Mouse (Mus musculus): ENCODE results near the gene Arid5b.
A peak's percentile ranks its signal among the peaks of the same experiment; 100 is the strongest.

The Arid5b gene

GRCm38 (mm10) chr10:68269789-68270188 lies 8.8 kb downstream of the Arid5b start:
- no peak for DNase-seq (ENCODE audit: low spot score)

GRCm38 (mm10) chr10:68268629-68269028 lies 9.9 kb downstream of the Arid5b start:
- DNase-seq (ENCODE audit: low spot score), result no peak

- DNase-seq (ENCODE audit: low spot score), result no peak
Observed at GRCm38 (mm10) chr10:68263969-68264688, 14.4 kb downstream of the Arid5b start.

GRCm38 (mm10) chr10:68263296-68263968 lies 15.1 kb downstream of the Arid5b start:
- DNase-seq (ENCODE audit: low spot score), result no peak

DNA sequence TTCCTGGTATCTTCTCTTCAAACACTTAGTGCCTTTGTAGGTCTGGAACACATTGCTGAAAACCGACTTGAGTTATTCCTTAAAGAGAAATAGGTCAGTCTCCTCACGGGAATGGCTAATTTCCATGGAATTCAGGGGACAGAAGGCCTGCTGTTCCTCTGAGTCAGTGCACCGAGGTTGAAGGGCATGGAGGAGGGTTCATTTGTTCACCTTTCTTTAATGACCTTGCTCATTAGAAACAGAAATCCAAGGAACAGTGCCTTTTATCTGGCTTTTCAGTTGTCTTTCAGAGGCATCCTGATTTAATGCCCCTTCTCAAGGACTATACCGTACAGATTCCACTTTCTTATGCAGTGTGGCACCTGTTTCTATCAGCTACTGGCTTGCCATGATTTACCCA lies 18.9 kb downstream of the Arid5b start:
- no peak for DNase-seq (ENCODE audit: low spot score)

DNA sequence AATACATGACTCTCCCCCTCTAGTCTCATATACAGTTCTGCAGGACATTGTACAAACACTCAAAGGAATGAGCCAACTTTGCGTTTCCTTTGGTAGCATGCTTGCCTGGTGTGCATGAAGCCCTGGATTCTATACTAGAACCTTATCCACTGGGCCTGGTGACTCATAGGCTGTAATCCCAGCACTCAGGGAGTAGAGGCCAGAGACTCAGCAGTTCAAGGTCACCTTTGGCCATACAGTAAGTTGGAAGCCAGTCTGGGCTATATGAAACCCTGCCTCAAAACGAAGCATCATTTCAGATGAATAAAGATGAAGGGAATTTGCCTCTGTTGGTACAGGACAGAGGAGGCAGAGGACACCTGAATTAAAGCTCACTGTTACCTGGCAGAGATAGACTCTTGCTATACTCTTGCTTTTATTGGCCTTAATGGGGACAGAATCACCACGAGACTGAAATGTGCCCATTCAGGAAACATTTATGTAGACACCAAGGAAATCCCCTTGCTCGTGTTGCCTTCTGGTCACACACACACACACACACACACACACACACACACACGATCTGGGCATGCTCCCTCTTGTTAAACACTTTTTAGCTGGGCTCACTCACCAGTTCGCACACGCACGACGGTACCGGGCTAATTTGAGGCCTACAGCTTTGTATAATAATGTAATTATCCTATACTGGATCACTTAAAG lies 21.0 kb downstream of the Arid5b start:
- no peak for DNase-seq (ENCODE audit: low spot score)

DNA sequence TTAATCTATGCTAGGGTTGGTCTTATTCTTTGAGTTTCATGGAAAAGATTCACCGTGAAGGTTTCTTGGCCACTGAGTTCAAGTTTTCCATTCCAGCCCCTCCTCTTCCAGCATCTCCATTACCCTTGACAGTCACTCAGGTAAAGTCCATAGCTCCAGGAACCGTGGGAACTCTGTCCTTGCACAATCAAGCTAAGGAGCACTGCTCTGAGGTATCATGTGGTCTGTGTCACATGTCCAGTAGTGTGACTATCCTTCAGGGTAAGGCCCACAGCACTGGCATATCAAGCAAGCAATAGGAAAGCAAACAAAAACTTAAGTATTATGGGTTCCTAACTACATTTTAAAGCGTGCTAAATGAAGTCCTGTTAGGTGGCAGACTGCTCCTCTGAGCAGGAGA lies 22.4 kb downstream of the Arid5b start:
- DNase-seq (ENCODE audit: low spot score), result no peak

DNA sequence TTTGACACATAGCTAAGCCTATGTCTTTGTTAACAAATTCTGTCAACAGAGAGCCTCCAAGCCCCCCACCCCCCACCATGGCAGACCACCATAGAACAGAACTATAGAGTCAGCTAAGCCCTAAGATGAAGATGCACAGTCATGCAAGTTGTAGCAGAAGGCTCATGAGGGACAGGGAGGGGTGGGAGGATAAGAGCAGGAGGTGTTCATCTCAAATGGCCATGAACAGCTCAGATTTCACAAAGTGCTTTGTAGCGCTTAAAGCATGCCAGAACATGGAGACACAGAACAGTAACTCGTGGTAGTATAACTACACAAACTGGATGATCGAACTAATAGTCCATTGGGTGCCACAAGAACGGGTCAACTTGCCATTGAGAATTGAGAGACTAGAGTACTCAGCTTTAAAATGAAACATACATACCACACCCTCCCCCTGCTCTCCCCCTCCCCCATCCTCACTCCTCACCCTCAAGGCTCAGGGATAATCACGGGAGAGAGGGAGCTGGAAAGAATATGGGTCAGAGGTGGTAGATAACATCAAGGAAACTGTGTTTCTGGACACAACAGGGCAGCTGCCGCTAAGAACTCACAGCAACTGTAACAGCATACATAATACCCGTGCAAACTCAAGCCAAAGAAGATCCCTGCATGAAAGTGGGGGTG lies 25.0 kb downstream of the Arid5b start:
- no peak for DNase-seq (ENCODE audit: low spot score)

GRCm38 (mm10) chr10:68252650-68253049 lies 25.9 kb downstream of the Arid5b start:
- no peak for DNase-seq (ENCODE audit: low spot score)

- DNase-seq (ENCODE audit: low spot score), result peak; percentile 63
Observed at GRCm38 (mm10) chr10:68249355-68249782, 29.2 kb downstream of the Arid5b start.

- peak; percentile 71 for DNase-seq (ENCODE audit: low spot score)
Observed at GRCm38 (mm10) chr10:68248281-68249015, 30.1 kb downstream of the Arid5b start.

DNA sequence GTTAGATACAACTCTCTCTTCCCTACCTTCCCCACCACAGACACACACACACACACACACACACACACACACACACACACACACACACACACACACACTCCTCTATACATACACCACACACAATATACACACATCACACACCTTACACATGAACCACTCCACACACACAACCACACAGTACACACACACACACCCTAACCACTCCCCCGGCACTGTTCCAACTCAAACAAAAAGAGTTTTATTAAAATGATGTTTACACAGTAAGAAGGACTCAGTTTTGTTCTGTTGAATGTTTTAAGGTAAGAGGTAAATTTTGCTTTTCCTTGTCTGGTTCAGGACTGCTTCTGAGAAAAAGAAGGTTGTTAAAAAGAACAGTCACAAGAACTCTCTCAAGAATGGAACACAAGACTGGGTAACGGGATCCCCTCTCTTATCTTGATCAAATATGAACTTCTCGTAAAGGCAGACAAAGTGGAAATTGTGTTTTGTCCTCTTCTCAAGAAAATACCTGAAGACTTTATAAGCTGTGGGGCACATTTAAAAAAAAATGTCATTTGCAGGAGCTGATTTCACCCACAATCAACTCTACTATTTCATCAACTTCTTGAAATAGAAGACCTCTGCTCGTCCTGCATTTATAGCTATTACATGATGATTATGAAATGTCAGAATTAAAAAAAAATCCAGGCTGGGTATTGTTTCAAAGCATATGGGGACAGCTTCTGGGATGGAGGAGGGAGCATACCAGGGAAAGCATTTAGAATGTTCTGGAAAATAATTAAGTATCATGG lies 30.9 kb downstream of the Arid5b start:
- peak; percentile 65 for DNase-seq (ENCODE audit: low spot score)

DNA sequence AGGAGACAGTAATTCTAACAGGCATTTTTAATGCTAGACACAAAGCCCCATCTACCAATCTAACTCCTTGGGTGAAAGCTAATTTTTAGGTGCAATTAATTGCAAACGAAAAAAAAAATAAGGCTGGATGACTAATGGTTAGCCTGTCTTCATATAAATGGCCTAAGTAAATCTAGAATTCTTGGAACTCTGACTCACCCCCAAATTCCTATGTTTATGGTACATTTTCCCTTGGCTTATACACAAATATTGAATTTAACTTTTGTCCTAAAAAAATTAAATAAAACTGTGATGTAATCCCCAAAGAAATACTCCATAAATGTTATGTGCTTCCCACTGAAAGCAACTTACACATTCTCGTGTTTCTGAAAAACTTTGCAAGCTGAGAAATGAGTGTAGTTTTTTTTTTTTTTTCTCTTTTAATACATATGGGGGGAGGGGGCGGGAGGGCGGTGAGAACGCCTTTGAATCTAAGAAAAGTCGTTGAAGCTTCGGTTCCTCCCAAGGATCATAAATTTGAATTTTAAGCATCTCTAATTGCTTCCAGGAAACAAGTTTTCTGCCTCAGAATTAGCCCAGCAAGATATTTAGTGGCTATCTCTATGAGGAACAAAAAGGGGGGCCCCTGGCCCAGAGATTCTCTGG lies 31.8 kb downstream of the Arid5b start:
- no peak for DNase-seq (ENCODE audit: low spot score)

GRCm38 (mm10) chr10:68240804-68241485 lies 37.6 kb downstream of the Arid5b start:
- no peak for DNase-seq (ENCODE audit: low spot score)

- DNase-seq (ENCODE audit: low spot score), result no peak
Observed at GRCm38 (mm10) chr10:68240094-68240803, 38.3 kb downstream of the Arid5b start.

DNA sequence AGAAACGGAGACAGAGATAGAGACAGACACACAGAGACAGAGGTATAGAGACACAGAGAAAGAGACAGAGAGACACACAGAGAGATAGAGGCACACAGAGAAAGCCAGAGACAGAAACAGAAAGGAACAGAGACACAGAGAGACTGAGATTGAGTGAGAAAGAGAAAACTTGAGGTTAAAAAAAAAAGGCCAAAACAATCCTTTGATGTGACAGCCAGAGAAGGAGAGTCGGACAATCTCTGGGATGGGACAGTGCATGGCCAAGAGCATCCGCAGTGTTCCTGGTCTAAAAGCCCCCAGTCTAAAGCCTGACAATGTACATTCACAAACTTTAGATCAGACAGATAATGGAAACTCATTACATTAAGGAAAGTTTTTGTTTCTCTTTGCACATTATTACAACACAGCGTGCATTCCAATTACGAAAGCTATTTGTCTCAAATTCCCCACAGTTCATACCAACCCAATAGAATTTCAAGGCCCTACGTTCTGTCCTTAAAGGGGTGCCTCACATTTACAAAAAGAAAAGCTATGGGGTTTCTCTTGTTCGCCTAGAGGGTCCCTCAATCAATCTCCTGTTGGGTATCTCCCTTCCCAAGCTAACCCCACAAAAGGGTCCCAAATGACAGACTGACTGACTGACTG lies 39.0 kb downstream of the Arid5b start:
- DNase-seq (ENCODE audit: low spot score), result peak; percentile 53

DNA sequence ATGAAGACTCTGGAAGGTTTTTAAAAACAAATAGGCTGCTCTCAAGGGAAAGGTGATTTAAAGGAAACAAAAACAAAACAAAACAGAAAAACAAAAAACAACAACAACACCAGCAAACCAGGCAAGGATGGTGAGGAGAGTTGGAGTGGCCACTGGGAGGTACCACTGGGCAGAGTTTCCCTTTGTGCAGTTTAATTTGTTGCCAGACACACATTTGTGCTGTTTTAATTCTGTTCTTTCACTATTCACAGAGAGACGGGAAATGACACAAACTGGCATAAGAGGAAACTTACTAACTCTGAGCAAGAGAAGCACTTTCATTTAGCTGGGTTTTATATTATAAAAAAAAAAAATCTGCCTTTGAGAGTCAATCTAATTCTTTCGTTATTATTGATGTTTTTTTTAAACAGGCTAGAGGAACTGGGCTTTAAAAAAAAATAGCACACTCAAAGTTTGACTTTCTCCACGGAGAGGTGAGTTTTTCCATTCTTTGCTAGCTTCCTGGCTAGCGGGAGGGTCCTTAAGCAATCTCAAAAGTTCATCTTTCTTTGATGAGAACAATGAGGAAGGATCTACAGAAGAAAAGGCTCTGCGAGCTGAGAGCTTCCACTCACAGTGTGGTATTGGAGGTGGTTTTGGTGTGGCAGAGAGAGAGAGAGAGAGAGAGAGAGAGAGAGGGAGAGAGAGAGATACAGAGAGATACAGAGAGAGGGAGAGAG lies 39.7 kb downstream of the Arid5b start:
- peak; percentile 42 for DNase-seq (ENCODE audit: low spot score)

DNA sequence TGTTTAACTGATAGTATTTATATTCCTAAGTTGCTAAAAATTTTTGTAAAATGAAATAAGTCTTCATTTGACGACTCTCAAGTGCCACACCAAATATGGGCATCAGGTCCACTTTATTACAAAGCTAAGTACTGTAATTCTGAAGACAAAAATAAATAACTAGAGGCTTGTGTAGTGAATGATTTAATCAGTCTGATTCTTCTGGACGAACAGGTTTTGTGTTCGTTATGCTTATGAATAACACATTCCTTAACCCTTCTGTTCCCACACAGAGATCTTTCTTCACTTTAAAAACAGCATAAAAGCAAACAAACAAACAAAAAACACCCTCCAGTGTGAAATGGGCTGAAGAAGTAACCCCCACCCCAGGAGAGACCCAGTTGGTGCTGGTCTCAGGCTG lies 40.4 kb downstream of the Arid5b start:
- no peak for DNase-seq (ENCODE audit: low spot score)
